Mouse (Mus musculus) neural tube, embryonic 11.5 days (tissue): Measurements from ENCODE around the gene Gm20388. TPM values are rescaled to one million over a fixed set of nuclear protein-coding genes. Genes with fewer than 3 reads are reported as not detected.

Experiments used
- ATAC-seq: fragments of 200-750 bp; cut with Nextera tagmentation; 2 replicates; pipeline ENCODE4 v1.8.0; 2017; ENCODE audit warnings: moderate number of reproducible peaks, mild to moderate bottlenecking, moderate TSS enrichment, moderate library complexity; ENCODE audit not compliant: insufficient read depth, low FRiP score, low TSS enrichment
- DNase-seq: peaks from one replicate; pipeline ENCODE4 v3.0.0-alpha.2; 2015; ENCODE audit warnings: low spot score
- H3K27ac ChIP-seq: fragments of 300-500 bp; sonication (generic); 2 replicates; pipeline ENCODE4 v1.5.1; 2014; ENCODE audit warnings: low read depth, mild to moderate bottlenecking, low read length
- H3K27me3 ChIP-seq: fragments of 300-500 bp; sonication (generic); 2 replicates; pipeline ENCODE4 v1.6.1; 2014; ENCODE audit warnings: mild to moderate bottlenecking, low read length, mixed read lengths; ENCODE audit not compliant: control insufficient read depth, insufficient read depth
- H3K36me3 ChIP-seq: fragments of 300-500 bp; sonication (generic); 2 replicates; pipeline ENCODE4 v1.6.1; 2014; ENCODE audit warnings: mild to moderate bottlenecking, low read length, moderate library complexity, mixed read lengths; ENCODE audit not compliant: control insufficient read depth, insufficient read depth
- H3K4me1 ChIP-seq: fragments of 300-500 bp; sonication (generic); 2 replicates; pipeline ENCODE4 v1.6.1; 2014; ENCODE audit warnings: low read length, mixed read lengths; ENCODE audit not compliant: control insufficient read depth, insufficient read depth
- H3K4me2 ChIP-seq: fragments of 300-500 bp; sonication (generic); 2 replicates; pipeline ENCODE4 v1.6.1; 2014; ENCODE audit warnings: low read depth, mild to moderate bottlenecking, moderate library complexity
- H3K4me3 ChIP-seq: fragments of 300-500 bp; sonication (generic); 2 replicates; pipeline ENCODE4 v1.5.1; 2014; ENCODE audit warnings: low read depth, low read length
- H3K9ac ChIP-seq: fragments of 300-500 bp; sonication (generic); 2 replicates; pipeline ENCODE4 v1.6.1; 2014; ENCODE audit warnings: mild to moderate bottlenecking, low read length
- H3K9me3 ChIP-seq: fragments of 300-500 bp; sonication (generic); 2 replicates; pipeline ENCODE4 v1.6.1; 2016; ENCODE audit warnings: low read length; ENCODE audit not compliant: control insufficient read depth
- WGBS: fragments of 180-500 bp; shearing (Covaris S2); extraction: QIAGEN DNeasy Blood & Tissue Kit; methylation state at CpG from one replicate; pipeline ENCODE4 v1.1.7; 2014; 5-methylcytosine and 5-hydroxymethylcytosine counted together
- polyA plus RNA-seq: library from polyadenylated mRNA; unstranded; fragments of >200 nt; fragmentation: Nextera tagmentation; extraction: Ambion mirVana; gene quantifications from 2 replicates; pipeline ENCODE4 v1.2.1, GENCODE M21; 2014

The Gm20388 gene
- polyA plus RNA-seq, 1 experiment from 2014 or later = not detected

DNA sequence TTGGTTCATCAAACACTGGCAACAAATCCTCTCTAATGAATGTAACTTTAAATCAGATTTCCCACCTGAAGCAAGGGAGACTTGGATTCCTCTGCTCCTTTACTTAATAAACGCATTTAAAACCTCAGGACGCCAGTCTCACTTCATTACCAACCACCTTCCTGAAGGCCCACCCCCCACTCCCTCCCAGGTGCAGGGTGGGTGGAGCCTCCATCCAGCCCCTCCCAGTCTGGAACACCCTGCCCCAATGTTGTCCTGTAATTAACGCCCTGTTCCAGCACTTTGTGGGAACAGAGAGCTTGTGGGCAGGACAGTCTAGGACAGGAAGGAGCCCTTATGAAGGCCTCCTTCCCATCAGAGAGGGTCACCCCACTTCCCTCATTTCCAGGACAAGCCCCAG lies 1883.5 kb downstream of the Gm20388 start:
- Histone ChIP-seq H3K36me3 (peaks cover 6% of the 10 kb centered on the region), H3K4me1 (no peaks in the 10 kb centered on the region), H3K4me3 (no peak overlapping the region), H3K4me2 (no peak overlapping the region), H3K27ac (no peak overlapping the region), H3K9ac (no peak overlapping the region), H3K27me3 (no peaks in the 10 kb centered on the region), H3K9me3 (no peaks in the 10 kb centered on the region)
- ATAC-seq (no peak), DNase-seq (no peak)
- 54% methylated on average over 3 of the region's 3 CpGs for WGBS

DNA sequence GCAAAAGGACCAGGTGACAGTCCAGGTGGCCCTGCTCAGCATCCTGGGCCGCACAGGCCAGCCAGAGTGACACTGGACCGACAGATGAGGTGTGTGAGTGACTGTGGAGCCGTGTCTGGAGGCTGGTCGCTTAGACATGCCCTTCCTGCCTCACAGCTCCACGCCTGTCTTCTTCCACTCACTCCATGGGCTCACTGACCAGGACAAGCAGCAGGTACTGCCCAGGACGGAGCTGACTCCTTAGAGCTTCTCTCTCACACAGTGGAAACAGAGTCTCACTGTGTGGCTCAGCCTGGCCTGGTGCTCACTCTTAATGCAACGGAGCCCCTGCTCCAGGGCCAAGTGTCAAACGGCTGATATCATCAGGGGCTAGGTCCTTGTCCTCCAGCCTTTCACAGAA lies 1884.8 kb downstream of the Gm20388 start:
- no peak overlapping the region for H3K4me3 ChIP-seq
- no peaks in the 10 kb centered on the region for H3K27me3 ChIP-seq
- no peak overlapping the region for H3K9ac ChIP-seq
- no peak for ATAC-seq
- 89% methylated on average over 8 of the region's 8 CpGs for WGBS
- H3K4me2 ChIP-seq = no peak overlapping the region
- H3K9me3 ChIP-seq = no peaks in the 10 kb centered on the region
- DNase-seq = no peak
- H3K36me3 ChIP-seq = peaks cover 6% of the 10 kb centered on the region
- H3K27ac ChIP-seq = no peak overlapping the region
- H3K4me1 ChIP-seq = no peaks in the 10 kb centered on the region

DNA sequence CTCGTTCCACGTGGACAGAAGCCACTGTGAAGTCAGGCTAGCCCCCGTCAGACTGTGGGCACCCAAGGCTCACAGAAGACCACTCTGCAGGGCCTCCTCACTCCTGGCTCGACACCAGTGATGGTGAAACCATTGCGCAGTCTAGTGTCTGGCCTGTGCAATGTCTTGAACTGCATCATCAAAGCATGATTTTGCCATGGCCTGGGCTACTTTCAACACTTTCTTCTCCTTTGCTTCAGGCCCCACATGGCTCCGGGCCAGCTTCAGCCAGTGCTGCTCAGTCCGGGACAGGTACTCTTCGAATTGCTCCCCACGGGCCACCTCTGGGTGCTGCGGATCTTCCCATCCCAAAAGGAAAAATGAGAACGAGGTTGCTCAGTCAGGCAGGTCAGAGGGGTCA lies 1885.8 kb downstream of the Gm20388 start:
- no peaks in the 10 kb centered on the region for H3K4me1 ChIP-seq
- 92% methylated on average over 11 of the region's 11 CpGs for WGBS
- H3K4me2 ChIP-seq = no peak overlapping the region
- H3K27ac ChIP-seq = no peak overlapping the region
- ATAC-seq (no peak), DNase-seq (no peak)
- no peak overlapping the region for H3K4me3 ChIP-seq
- H3K36me3 ChIP-seq = peaks cover 6% of the 10 kb centered on the region
- no peaks in the 10 kb centered on the region for H3K9me3 ChIP-seq
- no peak overlapping the region for H3K9ac ChIP-seq
- H3K27me3 ChIP-seq = no peaks in the 10 kb centered on the region

DNA sequence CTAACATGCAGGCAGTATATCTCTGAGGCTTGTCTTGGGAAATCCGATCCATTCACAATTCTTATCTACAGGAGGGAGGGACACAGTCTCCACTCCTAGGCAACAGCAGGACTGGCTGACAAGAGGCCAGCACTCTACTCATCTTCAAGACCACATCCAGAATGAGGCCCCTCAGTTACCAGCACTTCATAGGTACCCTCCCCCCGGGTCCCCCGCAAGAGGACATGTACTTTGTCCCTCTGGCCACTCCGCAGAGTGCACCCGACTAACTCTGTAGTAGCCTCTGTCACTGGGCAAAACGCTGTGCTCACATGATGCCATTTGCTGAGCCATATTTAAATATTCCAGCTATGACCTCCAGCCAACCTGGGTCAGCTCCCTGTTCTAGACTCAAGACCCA lies 1887.8 kb downstream of the Gm20388 start:
- no peak for DNase-seq
- Histone ChIP-seq H3K4me2 (no peak overlapping the region), H3K4me3 (no peak overlapping the region), H3K27me3 (no peaks in the 10 kb centered on the region), H3K27ac (no peak overlapping the region), H3K4me1 (no peaks in the 10 kb centered on the region), H3K36me3 (peaks cover 6% of the 10 kb centered on the region), H3K9me3 (no peaks in the 10 kb centered on the region), H3K9ac (no peak overlapping the region)
- WGBS = 97% methylated on average over 6 of the region's 6 CpGs
- no peak for ATAC-seq

- no peaks in the 10 kb centered on the region for H3K9me3 ChIP-seq
- 94% methylated on average over 5 of the region's 5 CpGs for WGBS
- no peaks in the 10 kb centered on the region for H3K27me3 ChIP-seq
- no peak for ATAC-seq
- peaks cover 3% of the 10 kb centered on the region for H3K36me3 ChIP-seq
- no peak overlapping the region for H3K4me3 ChIP-seq
- DNase-seq = no peak
- H3K4me2 ChIP-seq = no peak overlapping the region
- H3K4me1 ChIP-seq = no peaks in the 10 kb centered on the region
- H3K9ac ChIP-seq = no peak overlapping the region
- H3K27ac ChIP-seq = no peak overlapping the region
Observed at GRCm38 (mm10) chr8:121804829-121805228, 1894.2 kb downstream of the Gm20388 start.

DNA sequence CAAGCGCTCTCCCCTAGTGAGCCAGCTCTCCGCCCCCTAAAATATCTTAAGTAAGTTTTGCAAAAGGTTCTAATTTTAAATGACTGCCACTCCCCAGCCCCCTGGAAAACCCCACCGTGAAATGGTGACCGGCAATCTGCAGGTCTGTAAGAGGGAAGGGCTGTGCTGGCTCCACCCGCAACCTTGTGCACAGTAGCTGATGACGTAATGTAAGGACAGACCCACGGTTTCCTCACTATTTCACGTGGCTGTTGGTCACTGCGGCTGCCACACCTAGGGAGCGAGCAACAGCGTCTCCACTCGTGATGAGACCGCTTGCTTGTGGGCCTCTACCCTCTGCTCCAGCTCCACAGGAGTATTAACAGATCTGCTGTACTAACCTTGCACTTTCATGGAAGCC lies 1895.5 kb downstream of the Gm20388 start:
- H3K36me3 ChIP-seq = peaks cover 3% of the 10 kb centered on the region
- no peak overlapping the region for H3K4me2 ChIP-seq
- no peak overlapping the region for H3K9ac ChIP-seq
- ATAC-seq = no peak
- no peaks in the 10 kb centered on the region for H3K9me3 ChIP-seq
- H3K27me3 ChIP-seq = no peaks in the 10 kb centered on the region
- no peak for DNase-seq
- H3K4me3 ChIP-seq = no peak overlapping the region
- 96% methylated on average over 13 of the region's 13 CpGs for WGBS
- no peak overlapping the region for H3K27ac ChIP-seq
- no peaks in the 10 kb centered on the region for H3K4me1 ChIP-seq

GRCm38 (mm10) chr8:121808032-121808431 lies 1897.4 kb downstream of the Gm20388 start:
- no peak overlapping the region for H3K9ac ChIP-seq
- H3K4me3 ChIP-seq = no peak overlapping the region
- no peaks in the 10 kb centered on the region for H3K9me3 ChIP-seq
- H3K4me2 ChIP-seq = no peak overlapping the region
- H3K36me3 ChIP-seq = peaks cover 8% of the 10 kb centered on the region
- no peaks in the 10 kb centered on the region for H3K4me1 ChIP-seq
- ATAC-seq (no peak), DNase-seq (no peak)
- H3K27me3 ChIP-seq = no peaks in the 10 kb centered on the region
- no peak overlapping the region for H3K27ac ChIP-seq
- 76% methylated on average over 11 of the region's 11 CpGs for WGBS

- H3K36me3 ChIP-seq = peaks cover 5% of the 10 kb centered on the region; the same call in 1 of the 2 replicates
- no peak for ATAC-seq
Observed at GRCm38 (mm10) chr8:121809524-121810155, 1899.0 kb downstream of the Gm20388 start.

DNA sequence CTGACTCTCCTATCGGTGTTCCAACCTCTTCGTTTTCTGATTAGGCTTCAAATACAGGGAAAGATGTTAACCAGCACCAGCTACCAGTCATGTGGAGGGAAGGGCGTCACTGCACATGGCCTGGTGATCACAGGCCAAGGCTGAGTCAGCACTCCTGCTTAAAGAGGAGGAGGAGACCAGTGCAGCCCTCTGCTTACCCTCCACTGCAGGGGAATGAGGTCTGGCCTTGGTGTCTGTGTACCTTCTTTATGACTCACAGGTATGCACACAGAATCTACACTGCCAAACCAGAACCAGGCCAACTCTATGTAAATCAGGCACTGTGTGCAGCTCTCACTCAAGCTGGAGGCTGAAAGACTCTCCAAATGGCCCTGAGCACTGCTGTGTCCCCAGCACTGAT lies 1900.9 kb downstream of the Gm20388 start:
- Histone ChIP-seq H3K9me3 (no peaks in the 10 kb centered on the region), H3K27ac (no peak overlapping the region), H3K27me3 (no peaks in the 10 kb centered on the region), H3K4me3 (no peak overlapping the region), H3K36me3 (peaks cover 5% of the 10 kb centered on the region; the same call in 1 of the 2 replicates), H3K9ac (no peak overlapping the region), H3K4me1 (no peaks in the 10 kb centered on the region), H3K4me2 (no peak overlapping the region)
- DNase-seq (no peak), ATAC-seq (no peak)
- 97% methylated on average over 3 of the region's 3 CpGs for WGBS

More at GRCm38 (mm10) chr8:121809524-121810155, 1899.0 kb downstream of the Gm20388 start:
- Histone ChIP-seq H3K4me3 (no peak overlapping the region), H3K9me3 (no peaks in the 10 kb centered on the region), H3K27ac (no peak overlapping the region), H3K4me1 (no peaks in the 10 kb centered on the region), H3K27me3 (no peaks in the 10 kb centered on the region), H3K4me2 (no peak overlapping the region), H3K9ac (no peak overlapping the region)
- no peak for DNase-seq
- 93% methylated on average over 11 of the region's 11 CpGs for WGBS
